Mouse (Mus musculus) liver, adult 2 months (tissue): ENCODE results near the gene Wnt5b.

Experiments used
- CTCF ChIP-seq: fragments of 200-500 bp; IDR thresholded peaks from 2 replicates; pipeline ENCODE4 v1.5.1; 2011; ENCODE audit warnings: low read depth, low read length, control low read depth
- POLR2A ChIP-seq: fragments of 200-500 bp; IDR thresholded peaks from 2 replicates; pipeline ENCODE4 v1.6.1; 2011; ENCODE audit warnings: low read length, control low read depth; ENCODE audit not compliant: insufficient read depth; ENCODE audit errors: extremely low read depth

DNA sequence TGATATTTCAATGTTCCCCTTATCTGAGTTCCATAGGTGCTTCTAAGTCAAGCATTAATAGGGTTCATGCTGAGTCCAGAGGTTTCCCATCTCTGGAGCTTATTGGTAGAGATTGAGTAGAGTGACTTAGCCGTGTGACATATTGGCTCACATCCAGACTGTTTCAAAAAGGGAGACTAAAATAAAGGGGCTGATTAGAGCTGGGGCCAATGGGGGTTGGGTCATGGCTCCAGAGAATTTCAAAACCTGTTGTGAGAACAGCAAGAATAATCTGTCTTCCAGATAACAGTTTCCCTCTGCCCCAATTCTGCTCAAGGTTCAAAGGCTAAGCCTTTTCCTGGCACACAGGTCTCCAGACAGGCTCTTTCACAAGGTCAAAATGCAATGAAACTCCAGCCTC is 134.4 kb downstream of the Wnt5b start:
- no peak for TF ChIP-seq CTCF
- TF ChIP-seq POLR2A, result no peak
